27 mouse cellular contexts compared by ENCODE assay signal in genomic region chr12:75429685-75430396, GRCm38 (mm10). TPM values are rescaled to one million over a fixed set of nuclear protein-coding genes. Genes with fewer than 3 reads are reported as not detected.
"Had no signal": no experiment of that assay in that cellular context is flagged by ENCODE, and none has a peak within 500 bp of the region (broad histone marks: within the 10 kb centered on the region; RNA-seq: fewer than 3 reads in every experiment).

No protein-coding gene starts in this region.

- H3K4me1 ChIP-seq: intestine, embryonic 15.5 days; limb, embryonic 12.5 days; limb, embryonic 15.5 days; lung, embryonic 15.5 days; midbrain, embryonic 12.5 days; midbrain, embryonic 15.5 days; neural tube, embryonic 12.5 days; neural tube, embryonic 15.5 days; stomach, embryonic 15.5 days had no signal

- H3K27me3 ChIP-seq: intestine, embryonic 15.5 days; kidney, embryonic 15.5 days; limb, embryonic 12.5 days; limb, embryonic 15.5 days; lung, embryonic 15.5 days; midbrain, embryonic 12.5 days; midbrain, embryonic 15.5 days; neural tube, embryonic 12.5 days; neural tube, embryonic 15.5 days; stomach, embryonic 15.5 days had no signal

- H3K9me3 ChIP-seq: intestine, embryonic 15.5 days; kidney, embryonic 15.5 days; limb, embryonic 12.5 days; limb, embryonic 15.5 days; lung, embryonic 15.5 days; midbrain, embryonic 12.5 days; midbrain, embryonic 15.5 days; neural tube, embryonic 15.5 days; stomach, embryonic 15.5 days had no signal

- H3K36me3 ChIP-seq: intestine, embryonic 15.5 days; kidney, embryonic 15.5 days; limb, embryonic 12.5 days; limb, embryonic 15.5 days; lung, embryonic 15.5 days; midbrain, embryonic 12.5 days; midbrain, embryonic 15.5 days; neural tube, embryonic 12.5 days; neural tube, embryonic 15.5 days; stomach, embryonic 15.5 days had no signal

- DNase-seq: kidney, adult 11 months; kidney, adult 8-10 months; kidney, postnatal 10 days; kidney, postnatal 36 days; layer of hippocampus, postnatal 36 days; left cerebral cortex, postnatal 4 days; lung, adult 18-20 months; lung, postnatal 10 days; lung, postnatal 36 days; right cerebral cortex, adult 18-20 months; right cerebral cortex, postnatal 14 days; right cerebral cortex, postnatal 4 days; thymus, postnatal 25 days had no signal

- H3K4me2 ChIP-seq: intestine, embryonic 15.5 days; kidney, embryonic 15.5 days; limb, embryonic 12.5 days; limb, embryonic 15.5 days; lung, embryonic 15.5 days; midbrain, embryonic 12.5 days; midbrain, embryonic 15.5 days; neural tube, embryonic 12.5 days; neural tube, embryonic 15.5 days; stomach, embryonic 15.5 days had no signal

- H3K4me3 ChIP-seq: intestine, embryonic 15.5 days; kidney, embryonic 15.5 days; limb, embryonic 12.5 days; limb, embryonic 15.5 days; lung, embryonic 15.5 days; midbrain, embryonic 12.5 days; midbrain, embryonic 15.5 days; neural tube, embryonic 12.5 days; neural tube, embryonic 15.5 days; stomach, embryonic 15.5 days had no signal

- H3K9ac ChIP-seq: intestine, embryonic 15.5 days; kidney, embryonic 15.5 days; limb, embryonic 12.5 days; limb, embryonic 15.5 days; lung, embryonic 15.5 days; midbrain, embryonic 12.5 days; midbrain, embryonic 15.5 days; neural tube, embryonic 12.5 days; neural tube, embryonic 15.5 days; stomach, embryonic 15.5 days had no signal

- H3K27ac ChIP-seq: intestine, embryonic 15.5 days; kidney, embryonic 15.5 days; limb, embryonic 12.5 days; limb, embryonic 15.5 days; lung, embryonic 15.5 days; midbrain, embryonic 12.5 days; midbrain, embryonic 15.5 days; neural tube, embryonic 12.5 days; neural tube, embryonic 15.5 days; stomach, embryonic 15.5 days had no signal

- ATAC-seq: intestine, embryonic 15.5 days; midbrain, embryonic 15.5 days had no signal

RNA-seq across cellular contexts. Expression of gene Gphb5, which starts 13.3 kb away (rescaled TPM):
- total RNA-seq: layer of hippocampus, adult 8-10 months; layer of hippocampus, postnatal 10 days; layer of hippocampus, postnatal 36 days; left cerebral cortex, adult 8-10 months; left cerebral cortex, postnatal 14 days; left cerebral cortex, postnatal 4 days had no signal
- polyA plus RNA-seq: intestine, embryonic 15.5 days; kidney, embryonic 15.5 days; limb, embryonic 12.5 days; limb, embryonic 15.5 days; lung, embryonic 15.5 days; midbrain, embryonic 15.5 days; neural tube, embryonic 12.5 days; neural tube, embryonic 15.5 days; stomach, embryonic 15.5 days had no signal
